18 mouse cellular contexts compared by ENCODE assay signal in genomic region chr11:105899151-105899550, GRCm38 (mm10).
"Had no signal": no experiment of that assay in that cellular context is flagged by ENCODE, and none has a peak within 500 bp of the region (broad histone marks: within the 10 kb centered on the region; RNA-seq: fewer than 3 reads in every experiment).

No protein-coding gene starts in this region.

- H3K4me1 ChIP-seq: liver, embryonic 13.5 days; midbrain, embryonic 15.5 days; neural tube, embryonic 12.5 days; neural tube, embryonic 15.5 days had no signal

- H3K4me3 ChIP-seq: left cerebral cortex, adult 2 months; liver, embryonic 13.5 days; megakaryocyte, embryonic 14.5 days; midbrain, embryonic 15.5 days; neural tube, embryonic 12.5 days; neural tube, embryonic 15.5 days had no signal

- H3K27me3 ChIP-seq: liver, embryonic 13.5 days; megakaryocyte, embryonic 14.5 days; midbrain, embryonic 15.5 days; neural tube, embryonic 12.5 days; neural tube, embryonic 15.5 days had no signal

- H3K4me2 ChIP-seq: liver, embryonic 13.5 days; midbrain, embryonic 11.5 days; midbrain, embryonic 15.5 days; neural tube, embryonic 12.5 days; neural tube, embryonic 15.5 days had no signal

- DNase-seq: kidney, postnatal 25 days; layer of hippocampus, postnatal 36 days; liver, embryonic 13.5 days; lung, adult 2 months; right cerebral cortex, adult 18-20 months; right cerebral cortex, postnatal 14 days; right cerebral cortex, postnatal 4 days; thymus, adult 2 months; thymus, postnatal 14 days; thymus, postnatal 4 days had no signal

- H3K9me3 ChIP-seq: liver, embryonic 13.5 days; megakaryocyte, embryonic 14.5 days; midbrain, embryonic 15.5 days; neural tube, embryonic 12.5 days; neural tube, embryonic 15.5 days had no signal

- ATAC-seq: midbrain, embryonic 15.5 days had no signal

- H3K27ac ChIP-seq: kidney, postnatal 0 days; left cerebral cortex, adult 2 months; liver, embryonic 13.5 days; midbrain, embryonic 15.5 days; neural tube, embryonic 12.5 days; neural tube, embryonic 15.5 days; stomach, postnatal 0 days had no signal

- H3K9ac ChIP-seq: liver, embryonic 13.5 days; midbrain, embryonic 15.5 days; neural tube, embryonic 12.5 days; neural tube, embryonic 15.5 days had no signal
